Mouse (Mus musculus): Measurements from ENCODE around the gene Kmo.

The Kmo gene

GRCm38 (mm10) chr1:175699796-175700195 lies 79.6 kb downstream of the Kmo start:
- no peak for DNase-seq

GRCm38 (mm10) chr1:175701145-175701544 lies 81.0 kb downstream of the Kmo start:
- DNase-seq: no peak

- no peak for DNase-seq
Observed at GRCm38 (mm10) chr1:175707599-175707998, 87.4 kb downstream of the Kmo start.

- DNase-seq: peak; percentile 13
Observed at GRCm38 (mm10) chr1:175708013-175708412, 87.8 kb downstream of the Kmo start.

All from kidney, postnatal 10 days (tissue).